Mouse (Mus musculus) liver, embryonic 11.5 days (tissue): Measurements from ENCODE around the gene Gabbr1. TPM values are rescaled to one million over a fixed set of nuclear protein-coding genes. Genes with fewer than 3 reads are reported as not detected.

ENCODE experiments used
- ATAC-seq: fragments of 200-750 bp; cut with Nextera tagmentation; replicated peaks from 2 replicates; pipeline ENCODE4 v1.8.0; 2017; ENCODE audit warnings: moderate number of reproducible peaks, mild to moderate bottlenecking, moderate TSS enrichment, moderate library complexity; ENCODE audit not compliant: low FRiP score
- DNase-seq: peaks from one replicate; pipeline ENCODE4 v3.0.0-alpha.2; 2017; ENCODE audit warnings: low spot score
- H3K27ac ChIP-seq: fragments of 300-500 bp; sonication (generic); 2 replicates; pipeline ENCODE4 v1.5.1; 2014; ENCODE audit warnings: mild to moderate bottlenecking, low read depth, low read length, control low read depth
- H3K27me3 ChIP-seq: fragments of 300-500 bp; sonication (generic); replicated peaks from 2 replicates; pipeline ENCODE4 v1.6.1; 2014; ENCODE audit warnings: low read length, mixed read lengths; ENCODE audit not compliant: control insufficient read depth, insufficient read depth
- H3K36me3 ChIP-seq: fragments of 300-500 bp; sonication (generic); 2 replicates; pipeline ENCODE4 v1.6.1; 2014; ENCODE audit warnings: mild to moderate bottlenecking, low read length, moderate library complexity, mixed read lengths; ENCODE audit not compliant: control insufficient read depth, insufficient read depth
- H3K4me1 ChIP-seq: fragments of 300-500 bp; sonication (generic); replicated peaks from 2 replicates; pipeline ENCODE4 v1.6.1; 2014; ENCODE audit warnings: low read length, mixed read lengths; ENCODE audit not compliant: control insufficient read depth, insufficient read depth
- H3K4me2 ChIP-seq: fragments of 300-500 bp; sonication (generic); 2 replicates; pipeline ENCODE4 v1.6.1; 2014; ENCODE audit warnings: mild to moderate bottlenecking, control low read depth, moderate library complexity
- H3K4me3 ChIP-seq: fragments of 300-500 bp; sonication (generic); 2 replicates; pipeline ENCODE4 v1.5.1; 2014; ENCODE audit warnings: low read depth, low read length, control low read depth
- H3K9ac ChIP-seq: fragments of 300-500 bp; sonication (generic); 2 replicates; pipeline ENCODE4 v1.6.1; 2014; ENCODE audit warnings: low read depth, low read length, control low read depth
- H3K9me3 ChIP-seq: fragments of 300-500 bp; sonication (generic); 2 replicates; pipeline ENCODE4 v1.6.1; 2016; ENCODE audit warnings: low read length, inconsistent platforms, mixed read lengths; ENCODE audit not compliant: control insufficient read depth
- WGBS: fragments of 180-500 bp; shearing (Covaris S2); extraction: QIAGEN DNeasy Blood & Tissue Kit; methylation state at CpG from one replicate; pipeline ENCODE4 v1.1.7; 2014; 5-methylcytosine and 5-hydroxymethylcytosine counted together
- polyA plus RNA-seq: library from polyadenylated mRNA; unstranded; fragments of >200 nt; fragmentation: Nextera tagmentation; extraction: Ambion mirVana; gene quantifications from 2 replicates; pipeline ENCODE4 v1.2.1, GENCODE M21; 2014

Gene Gabbr1
- polyA plus RNA-seq, 1 experiment from 2014 or later, result 2.9 TPM

- WGBS, result 54% methylated on average over 1 of the region's 1 CpGs
- no peaks in the 10 kb centered on the region; the same call in 1 of the 2 replicates for H3K36me3 ChIP-seq
- H3K9ac ChIP-seq, result no peak overlapping the region
- H3K4me2 ChIP-seq, result no peak overlapping the region
- no peak overlapping the region for H3K27ac ChIP-seq
- no peaks in the 10 kb centered on the region for H3K27me3 ChIP-seq
- DNase-seq (no peak), ATAC-seq (no peak)
- no peaks in the 10 kb centered on the region for H3K9me3 ChIP-seq
- H3K4me3 ChIP-seq, result no peak overlapping the region
- no peaks in the 10 kb centered on the region for H3K4me1 ChIP-seq
Observed at GRCm38 (mm10) chr17:37078193-37078592, 32.4 kb downstream of the Gabbr1 start.

- ATAC-seq, result no peak
- Histone ChIP-seq H3K9me3 (no peaks in the 10 kb centered on the region), H3K27ac (no peak overlapping the region), H3K36me3 (no peaks in the 10 kb centered on the region; the same call in 1 of the 2 replicates), H3K4me2 (no peak overlapping the region), H3K27me3 (no peaks in the 10 kb centered on the region), H3K9ac (no peak overlapping the region), H3K4me3 (no peak overlapping the region), H3K4me1 (no peaks in the 10 kb centered on the region)
- 48% methylated on average over 2 of the region's 2 CpGs for WGBS
- DNase-seq, result no peak
Observed at GRCm38 (mm10) chr17:37078990-37079389, 33.2 kb downstream of the Gabbr1 start.

GRCm38 (mm10) chr17:37080119-37080518 lies 34.4 kb downstream of the Gabbr1 start:
- Histone ChIP-seq H3K27me3 (no peaks in the 10 kb centered on the region), H3K4me2 (no peak overlapping the region), H3K9ac (no peak overlapping the region), H3K27ac (no peak overlapping the region), H3K9me3 (no peaks in the 10 kb centered on the region), H3K36me3 (no peaks in the 10 kb centered on the region), H3K4me3 (no peak overlapping the region), H3K4me1 (no peaks in the 10 kb centered on the region)
- WGBS, result 22% methylated on average over 5 of the region's 5 CpGs
- no peak for ATAC-seq
- DNase-seq, result no peak

GRCm38 (mm10) chr17:37081659-37082058 lies 35.9 kb downstream of the Gabbr1 start:
- H3K4me1 ChIP-seq, result no peaks in the 10 kb centered on the region
- WGBS, result 83% methylated on average over 4 of the region's 4 CpGs
- ATAC-seq, result no peak

GRCm38 (mm10) chr17:37083327-37083726 lies 37.6 kb downstream of the Gabbr1 start:
- Histone ChIP-seq H3K4me1 (no peaks in the 10 kb centered on the region), H3K9ac (no peak overlapping the region), H3K4me3 (no peak overlapping the region), H3K27ac (no peak overlapping the region), H3K4me2 (no peak overlapping the region), H3K36me3 (no peaks in the 10 kb centered on the region), H3K27me3 (no peaks in the 10 kb centered on the region), H3K9me3 (no peaks in the 10 kb centered on the region)
- DNase-seq (no peak), ATAC-seq (peak; percentile 57; the same call in 1 of the 2 replicates)
- WGBS, result 5% methylated on average over 8 of the region's 8 CpGs

More at GRCm38 (mm10) chr17:37081659-37082058, 35.9 kb downstream of the Gabbr1 start:
- Histone ChIP-seq H3K9me3 (no peaks in the 10 kb centered on the region), H3K4me2 (no peak overlapping the region), H3K4me3 (no peak overlapping the region), H3K27ac (no peak overlapping the region), H3K36me3 (no peaks in the 10 kb centered on the region), H3K9ac (no peak overlapping the region), H3K27me3 (no peaks in the 10 kb centered on the region)
- no peak for DNase-seq

- Histone ChIP-seq H3K4me2 (no peak overlapping the region), H3K9me3 (no peaks in the 10 kb centered on the region), H3K9ac (no peak overlapping the region), H3K27ac (no peak overlapping the region), H3K36me3 (no peaks in the 10 kb centered on the region), H3K4me1 (no peaks in the 10 kb centered on the region), H3K27me3 (no peaks in the 10 kb centered on the region), H3K4me3 (no peak overlapping the region)
- 59% methylated on average over 5 of the region's 5 CpGs for WGBS
- ATAC-seq, result no peak
- no peak for DNase-seq
Observed at GRCm38 (mm10) chr17:37084632-37085031, 38.9 kb downstream of the Gabbr1 start.

- H3K4me1 ChIP-seq, result no peaks in the 10 kb centered on the region
- no peak for DNase-seq
- no peak overlapping the region for H3K9ac ChIP-seq
- H3K4me3 ChIP-seq, result no peak overlapping the region
- WGBS, result 75% methylated on average over 10 of the region's 10 CpGs
- no peaks in the 10 kb centered on the region for H3K9me3 ChIP-seq
- no peak overlapping the region for H3K27ac ChIP-seq
- ATAC-seq, result no peak
- no peaks in the 10 kb centered on the region for H3K27me3 ChIP-seq
- no peak overlapping the region for H3K4me2 ChIP-seq
- H3K36me3 ChIP-seq, result no peaks in the 10 kb centered on the region
Observed at GRCm38 (mm10) chr17:37085545-37085944, 39.8 kb downstream of the Gabbr1 start.

- H3K9me3 ChIP-seq, result no peaks in the 10 kb centered on the region
Observed at GRCm38 (mm10) chr17:37088399-37088798, 42.6 kb downstream of the Gabbr1 start, which contains the start of gene Olfr90. Gene Olfr90, minus strand, starts transcription at chr17:37088499.

GRCm38 (mm10) chr17:37092198-37092597 lies 46.4 kb downstream of the Gabbr1 start:
- Histone ChIP-seq H3K4me3 (no peak overlapping the region), H3K36me3 (no peaks in the 10 kb centered on the region), H3K27ac (no peak overlapping the region), H3K4me2 (no peak overlapping the region), H3K9me3 (no peaks in the 10 kb centered on the region), H3K9ac (no peak overlapping the region), H3K4me1 (no peaks in the 10 kb centered on the region), H3K27me3 (no peaks in the 10 kb centered on the region)
- DNase-seq, result no peak
- WGBS, result 36% methylated on average over 1 of the region's 1 CpGs
- ATAC-seq, result no peak

More at GRCm38 (mm10) chr17:37088399-37088798, 42.6 kb downstream of the Gabbr1 start, which contains the start of gene Olfr90:
- no peak within 1 kb of the TSS for H3K4me3 ChIP-seq
- no peak within 1 kb of the TSS for H3K9ac ChIP-seq
- no peak within 1 kb of the TSS for H3K4me2 ChIP-seq
- no peaks in the 10 kb centered on the region for H3K27me3 ChIP-seq
- no peak within 1 kb of the TSS for H3K27ac ChIP-seq
- ATAC-seq (no peak), DNase-seq (no peak)
- no peaks in the 10 kb centered on the region for H3K4me1 ChIP-seq
- no peaks in the 10 kb centered on the region for H3K36me3 ChIP-seq
